Mouse (Mus musculus): ENCODE measurements around the gene Mfn2. TPM values are rescaled to one million over a fixed set of nuclear protein-coding genes. Genes with fewer than 3 reads are reported as not detected.
"Not testable (repeated sequence)": the region's sequence is repeated elsewhere in the genome, so short reads cannot be mapped to it uniquely, and the experiment has no call there.

Mfn2 gene
- total RNA-seq, 2 experiments from 2014 or later, result 187 to 211 TPM

DNA sequence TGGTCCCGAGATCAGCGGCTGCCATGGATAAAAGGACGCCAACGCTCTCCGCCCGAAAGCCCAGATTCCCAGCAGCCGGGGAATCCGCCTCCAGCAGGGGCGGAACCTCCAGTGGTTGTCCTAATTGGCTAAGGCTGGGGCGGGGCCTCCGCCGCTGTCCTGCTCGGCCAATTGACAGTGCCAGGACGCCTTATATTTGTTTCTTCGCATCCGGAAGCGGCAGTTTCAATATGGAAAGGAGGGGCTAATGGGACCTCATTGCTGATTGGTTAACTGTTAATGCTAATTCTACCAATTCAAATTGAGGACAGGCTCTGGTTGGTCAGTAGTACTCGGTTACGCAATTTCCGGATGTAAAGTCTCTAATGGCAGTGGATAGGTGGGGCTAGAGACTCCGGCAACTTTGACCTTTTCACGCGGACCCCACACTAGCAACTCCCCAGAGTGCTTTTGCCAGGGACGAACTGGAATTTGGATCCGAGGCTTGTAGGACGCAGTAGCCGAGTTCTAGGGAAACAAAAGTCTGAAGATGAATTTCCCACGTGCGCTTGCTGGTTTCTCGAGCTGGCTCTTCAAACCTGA is 36.0 kb downstream of the Mfn2 start, which contains the start of the genes Miip and Fv1:
Miip (minus strand) TSS at position 367 of the 582 bp plus-strand sequence.
Fv1 (plus strand) TSS at position 530 of the 582 bp plus-strand sequence.
- DNase-seq (ENCODE audit: low spot score in 2 of 2), result peak; percentile 80 to 81

GRCm38 (mm10) chr4:147867563-147868449 is 36.7 kb downstream of the Mfn2 start:
- DNase-seq (ENCODE audit: low spot score in 2 of 2), result no peak

GRCm38 (mm10) chr4:147866793-147867192 is 37.7 kb downstream of the Mfn2 start:
- DNase-seq (ENCODE audit: low spot score in 2 of 2), result not testable (repeated sequence)

DNA sequence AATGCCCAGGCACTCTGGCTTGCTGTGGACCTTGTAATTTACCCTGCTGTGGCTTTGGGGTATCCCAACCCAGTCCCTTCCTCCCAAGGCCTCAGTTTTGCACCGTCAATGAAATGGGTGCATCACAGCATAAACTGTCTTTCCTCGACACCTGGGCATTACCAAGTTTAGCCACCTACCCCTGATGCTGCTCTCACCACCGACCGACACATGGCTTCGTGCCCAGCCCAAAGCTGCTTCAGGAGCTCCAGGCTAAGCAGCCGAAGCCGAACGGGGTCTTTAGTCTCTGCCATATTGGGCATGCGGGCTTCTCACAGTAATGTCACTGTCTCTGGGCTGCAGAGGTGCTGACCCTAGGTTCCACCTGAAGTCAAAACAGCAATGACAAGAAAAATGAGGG is 38.4 kb downstream of the Mfn2 start:
- no peak for DNase-seq (ENCODE audit: low spot score in 2 of 2)

- peak in 1 of 2 experiments; percentile 15 for DNase-seq (ENCODE audit: low spot score in 2 of 2)
Measured at GRCm38 (mm10) chr4:147865651-147866050, 38.9 kb downstream of the Mfn2 start.

DNA sequence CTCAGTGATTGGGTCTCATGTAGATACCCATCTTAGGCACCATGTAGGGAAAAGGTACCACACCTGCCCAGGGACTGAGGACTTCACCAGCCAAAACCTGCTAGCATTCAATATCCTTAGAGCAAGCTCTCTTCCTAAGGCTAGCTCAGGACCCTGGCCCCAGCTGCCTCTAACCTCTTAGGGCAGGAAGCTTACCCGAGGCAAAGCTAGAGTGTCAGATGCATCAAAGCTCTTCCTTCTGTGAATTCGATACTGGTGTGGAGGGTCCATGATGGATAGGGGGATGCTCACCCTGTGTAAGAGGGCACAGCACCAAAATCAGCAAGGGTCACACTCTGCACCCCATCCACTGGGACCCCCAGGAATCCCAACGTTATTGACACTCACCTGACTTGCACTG is 42.5 kb downstream of the Mfn2 start:
- DNase-seq (ENCODE audit: low spot score in 2 of 2), result no peak

DNA sequence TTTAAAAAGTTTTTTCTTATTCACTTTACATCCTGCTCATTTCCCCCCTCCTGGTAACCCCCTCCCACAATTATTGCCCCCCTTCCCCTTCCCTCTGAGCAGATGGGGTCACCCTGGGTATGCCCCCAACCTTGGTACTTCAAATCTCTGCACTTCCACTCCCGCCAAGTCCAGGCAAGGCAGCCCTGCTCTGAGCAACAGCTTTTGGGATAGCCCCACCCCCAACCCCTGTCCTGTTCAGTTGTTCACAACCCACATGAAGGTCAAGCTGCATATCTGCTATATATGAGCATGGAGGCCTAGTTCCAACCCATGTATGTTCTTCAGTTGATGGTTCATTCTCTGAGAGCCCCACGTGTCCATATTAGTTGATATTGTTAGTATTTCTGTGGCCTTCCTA is 53.7 kb downstream of the Mfn2 start:
- DNase-seq (ENCODE audit: low spot score in 2 of 2), result no peak

- DNase-seq (ENCODE audit: low spot score in 2 of 2), result no peak
Measured at GRCm38 (mm10) chr4:147848584-147848991, 55.9 kb downstream of the Mfn2 start.

DNA sequence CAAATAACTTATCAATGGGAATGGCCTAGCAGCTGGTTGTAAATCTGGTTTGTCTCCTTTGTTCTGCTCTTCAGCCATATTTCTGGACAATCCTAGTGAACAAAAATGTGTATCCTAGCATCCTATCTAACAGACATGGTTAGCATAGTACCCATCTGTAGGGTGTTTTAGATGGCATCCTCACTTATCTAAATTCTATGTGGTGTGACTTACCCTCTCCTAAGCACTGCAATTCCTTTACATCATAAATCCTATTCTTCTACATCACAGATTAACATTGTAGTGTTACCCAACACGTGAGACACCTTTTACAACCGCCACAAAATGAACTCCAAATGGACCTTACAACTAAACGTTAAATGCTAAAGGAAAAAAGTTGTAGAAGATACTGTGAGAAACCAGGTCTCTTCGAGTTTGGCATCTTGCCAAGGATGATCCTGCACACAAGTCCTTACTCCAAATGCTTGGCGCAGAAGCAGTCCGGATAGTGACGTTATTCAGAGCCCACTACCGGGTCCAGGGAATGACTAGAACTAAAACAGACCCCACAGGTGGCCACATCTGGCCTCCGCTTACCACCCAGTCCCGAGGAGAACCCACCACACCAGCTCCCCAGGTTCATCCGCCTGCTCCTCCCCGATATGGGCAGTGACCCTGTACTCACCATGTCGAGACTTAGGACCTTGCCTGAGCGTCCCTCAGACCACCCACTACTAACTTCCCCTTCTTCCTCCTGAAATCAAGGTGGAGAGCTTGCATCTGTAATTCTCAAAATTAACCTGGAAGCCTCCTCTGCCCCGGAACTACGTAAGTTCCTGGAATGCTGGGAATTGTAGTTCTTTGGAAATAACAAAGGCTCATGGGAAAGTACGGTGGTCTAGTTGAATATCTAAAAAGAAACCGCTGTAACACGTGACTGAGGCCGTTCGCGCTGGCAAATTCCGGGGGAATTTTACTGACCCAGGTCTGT is 56.6 kb downstream of the Mfn2 start, which contains the start of gene Zfp933:
Zfp933 (minus strand) TSS at position 753 of the 970 bp plus-strand sequence.
- DNase-seq (ENCODE audit: low spot score in 2 of 2), result no peak

- no peak for DNase-seq (ENCODE audit: low spot score in 2 of 2)
Measured at GRCm38 (mm10) chr4:147842871-147843270, 61.6 kb downstream of the Mfn2 start.

DNA sequence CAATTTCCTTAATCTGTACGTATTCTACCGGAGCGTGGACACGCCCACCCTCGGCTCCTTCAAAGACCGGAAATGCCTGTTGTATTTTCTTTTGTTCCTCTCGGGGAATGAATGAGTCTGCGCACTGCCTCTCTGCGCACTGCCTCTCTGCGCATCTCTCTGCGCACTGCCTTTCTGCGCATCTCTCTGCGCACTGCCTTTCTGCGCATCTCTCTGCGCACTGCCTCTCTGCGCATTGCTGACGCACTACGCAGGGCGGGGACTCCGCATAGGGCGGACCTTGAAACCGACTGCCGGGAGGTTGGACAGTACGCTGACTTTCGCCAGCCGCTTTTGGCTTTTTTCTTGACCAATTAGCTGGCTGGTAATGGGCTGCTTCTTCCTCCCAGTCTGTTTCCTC is 65.2 kb downstream of the Mfn2 start:
- DNase-seq (ENCODE audit: low spot score in 2 of 2), result peak in 1 of 2 experiments; percentile 43

DNA sequence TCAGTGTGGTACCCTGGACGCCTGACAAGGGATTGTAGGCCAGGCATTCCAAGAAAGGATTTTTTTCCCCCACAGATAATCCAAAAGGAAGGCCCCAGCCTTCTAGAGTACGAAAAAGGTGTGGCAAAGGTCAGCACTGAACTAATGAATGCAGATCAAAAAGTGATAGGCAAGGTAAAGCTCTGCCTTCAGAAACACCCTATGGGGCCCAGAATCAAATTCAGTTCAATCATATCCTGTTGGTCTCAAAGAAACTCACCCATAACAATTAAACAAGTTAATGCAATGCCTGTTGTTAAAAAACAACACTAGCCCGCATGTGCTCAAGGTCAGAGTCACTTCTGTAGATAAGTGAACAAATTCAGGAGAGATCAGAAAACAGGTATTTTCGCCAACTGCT is 80.1 kb downstream of the Mfn2 start:
- no peak for DNase-seq (ENCODE audit: low spot score in 2 of 2)

Other genes starting within 250 kb of the Mfn2 start
- under 1 TPM; 0.16 to 0.23 TPM for gene Zfp534, start 202.2 kb downstream of the Mfn2 start, total RNA-seq (2021)
- 1 to 10 TPM; 2.0 to 4.6 TPM for gene Zfp984, start 94.9 kb downstream of the Mfn2 start, total RNA-seq (2021)
- 10 to 100 TPM; 20.8 to 38.3 TPM for gene Zfp933, start 56.3 kb downstream of the Mfn2 start, total RNA-seq (2021)
- 10 to 100 TPM; 13.9 to 17.5 TPM for gene Miip, start 35.9 kb downstream of the Mfn2 start, total RNA-seq (2021)
- gene Fv1, start 35.7 kb downstream of the Mfn2 start, total RNA-seq (2021), result 10 to 100 TPM; 10.3 to 10.6 TPM
- gene Plod1, start 32.1 kb upstream of the Mfn2 start, total RNA-seq (2021), result 10 to 100 TPM; 38.1 to 54.7 TPM
- 10 to 100 TPM; 44.1 to 48.0 TPM for gene 2510039O18Rik, start 36.2 kb upstream of the Mfn2 start, total RNA-seq (2021)
- gene Nppb, start 81.1 kb upstream of the Mfn2 start, total RNA-seq (2021), result under 1 TPM in 1 of 2 experiments, not detected in 1; 0.42 TPM
- gene Nppa, start 96.0 kb upstream of the Mfn2 start, total RNA-seq (2021), result not detected
- 10 to 100 TPM; 11.2 to 13.8 TPM for gene Clcn6, start 134.1 kb upstream of the Mfn2 start, total RNA-seq (2021)
- gene Mthfr, start 134.4 kb upstream of the Mfn2 start, total RNA-seq (2021), result 10 to 100 TPM; 33.8 to 37.7 TPM
- gene Agtrap, start 183.3 kb upstream of the Mfn2 start, total RNA-seq (2021), result 10 to 100 TPM; 54.8 to 85.8 TPM
- 10 to 100 TPM; 20.2 to 21.6 TPM for gene Mad2l2, start 225.7 kb upstream of the Mfn2 start, total RNA-seq (2021)
- gene Draxin, start 226.0 kb upstream of the Mfn2 start, total RNA-seq (2021), result under 1 TPM in 1 of 2 experiments, not detected in 1; 0.07 TPM
- 10 to 100 TPM; 38.1 to 46.5 TPM for gene Fbxo6, start 247.4 kb upstream of the Mfn2 start, total RNA-seq (2021)

All from adrenal gland, adult 18-20 months (tissue).